ENCODE assay signal across 27 mouse cellular contexts in the genomic region with DNA sequence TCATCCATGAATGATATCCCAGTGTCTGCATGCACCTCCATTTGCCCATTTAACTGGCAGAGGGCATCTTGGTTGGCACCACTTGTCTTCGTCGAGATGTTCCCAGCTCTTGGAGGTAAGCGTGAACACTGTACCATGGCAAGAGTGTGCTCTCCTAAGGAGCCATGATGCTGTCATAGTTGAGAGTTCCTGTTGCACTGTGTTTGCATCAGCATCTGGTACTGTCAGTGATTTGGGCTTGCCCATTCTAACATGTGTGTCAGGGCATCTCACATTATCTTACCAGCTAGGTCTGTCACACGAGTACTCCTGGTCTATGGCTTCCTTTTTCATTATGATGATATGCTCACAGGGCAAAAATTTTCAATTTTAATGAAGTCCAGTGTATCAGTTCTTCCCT. TPM values are rescaled to one million over a fixed set of nuclear protein-coding genes. Genes with fewer than 3 reads are reported as not detected.
"Had no signal": no experiment of that assay in that cellular context is flagged by ENCODE, and none has a peak within 500 bp of the region (broad histone marks: within the 10 kb centered on the region; RNA-seq: fewer than 3 reads in every experiment).

No protein-coding gene starts in this region.

- H3K27ac ChIP-seq: embryonic facial prominence, embryonic 10.5 days; embryonic facial prominence, embryonic 12.5 days; embryonic facial prominence, embryonic 13.5 days; embryonic facial prominence, embryonic 15.5 days; forebrain, embryonic 10.5 days; forebrain, embryonic 12.5 days; forebrain, embryonic 13.5 days; forebrain, embryonic 15.5 days; gastrocnemius, adult 2 months; heart, adult 2 months had no signal

- H3K4me3 ChIP-seq: embryonic facial prominence, embryonic 10.5 days; embryonic facial prominence, embryonic 12.5 days; embryonic facial prominence, embryonic 13.5 days; embryonic facial prominence, embryonic 15.5 days; erythroblast, embryonic 14.5 days; forebrain, embryonic 10.5 days; forebrain, embryonic 12.5 days; forebrain, embryonic 13.5 days; forebrain, embryonic 15.5 days; gastrocnemius, adult 2 months; heart, adult 2 months had no signal

- H3K36me3 ChIP-seq: embryonic facial prominence, embryonic 10.5 days; embryonic facial prominence, embryonic 12.5 days; embryonic facial prominence, embryonic 13.5 days; embryonic facial prominence, embryonic 15.5 days; forebrain, embryonic 10.5 days; forebrain, embryonic 12.5 days; forebrain, embryonic 15.5 days had no signal

- H3K27me3 ChIP-seq: embryonic facial prominence, embryonic 12.5 days; embryonic facial prominence, embryonic 13.5 days; embryonic facial prominence, embryonic 15.5 days; forebrain, embryonic 12.5 days; forebrain, embryonic 13.5 days; forebrain, embryonic 15.5 days had no signal

- DNase-seq: cerebellum, adult 9-10 months; cerebellum, adult 9-11 months; cerebellum, postnatal 10 days; cerebellum, postnatal 14 days; cerebellum, postnatal 25 days; cerebellum, postnatal 36 days; embryo, embryonic 11 days; forebrain, postnatal 0 days; gastrocnemius, adult 2 months; gastrocnemius, postnatal 10 days; gastrocnemius, postnatal 14 days; gastrocnemius, postnatal 25 days; gastrocnemius, postnatal 36 days; heart, adult 11 months; heart, adult 18-20 months; heart, adult 2 months had no signal

- ATAC-seq: forebrain, embryonic 13.5 days; forebrain, embryonic 14.5 days; forebrain, embryonic 15.5 days; forebrain, embryonic 16.5 days; forebrain, postnatal 0 days had no signal

- H3K9ac ChIP-seq: embryonic facial prominence, embryonic 12.5 days; embryonic facial prominence, embryonic 13.5 days; embryonic facial prominence, embryonic 15.5 days; forebrain, embryonic 12.5 days; forebrain, embryonic 13.5 days; forebrain, embryonic 15.5 days; forebrain, postnatal 0 days had no signal

- H3K4me2 ChIP-seq: embryonic facial prominence, embryonic 12.5 days; embryonic facial prominence, embryonic 13.5 days; embryonic facial prominence, embryonic 15.5 days; forebrain, embryonic 12.5 days; forebrain, embryonic 13.5 days; forebrain, embryonic 15.5 days had no signal

- H3K4me1 ChIP-seq: embryonic facial prominence, embryonic 12.5 days; embryonic facial prominence, embryonic 13.5 days; embryonic facial prominence, embryonic 15.5 days; forebrain, embryonic 10.5 days; forebrain, embryonic 12.5 days; forebrain, embryonic 13.5 days; forebrain, embryonic 15.5 days had no signal

- H3K9me3 ChIP-seq: embryonic facial prominence, embryonic 10.5 days; embryonic facial prominence, embryonic 12.5 days; embryonic facial prominence, embryonic 13.5 days; embryonic facial prominence, embryonic 15.5 days; forebrain, embryonic 10.5 days; forebrain, embryonic 12.5 days; forebrain, embryonic 13.5 days; forebrain, embryonic 15.5 days had no signal

RNA-seq across cellular contexts. Expression of gene Arhgap28, which starts 24.6 kb away (rescaled TPM):
- polyA plus RNA-seq: erythroblast, embryonic 14.5 days had no signal
